Mouse (Mus musculus) G1E (cell line): ENCODE results near the gene Ephb1. TPM values are rescaled to one million over a fixed set of nuclear protein-coding genes. Genes with fewer than 3 reads are reported as not detected.

ENCODE experiments used
- ATAC-seq: 2 replicates; pipeline ENCODE4 v1.8.0; 2016; ENCODE audit warnings: mild to moderate bottlenecking; ENCODE audit not compliant: insufficient number of reproducible peaks, poor library complexity, low FRiP score, severe bottlenecking; ENCODE audit errors: extremely low read depth
- DNase-seq: peaks from one replicate; pipeline ENCODE4 v3.0.0; 2012; ENCODE audit warnings: low spot score
- H3K27me3 ChIP-seq: 2 replicates; pipeline ENCODE4 v1.6.1; 2012; ENCODE audit warnings: mild to moderate bottlenecking, low read length, inconsistent platforms; ENCODE audit not compliant: insufficient read depth
- H3K36me3 ChIP-seq: replicated peaks from 2 replicates; pipeline ENCODE3; 2012; ENCODE audit warnings: mild to moderate bottlenecking, inconsistent platforms
- H3K4me1 ChIP-seq: 2 replicates; pipeline ENCODE4 v1.6.1; 2012; ENCODE audit warnings: low read depth, low read length, inconsistent platforms, mixed read lengths; ENCODE audit not compliant: insufficient read depth
- H3K4me3 ChIP-seq: 2 replicates; pipeline ENCODE4 v1.5.1; 2012; ENCODE audit warnings: low read depth, mild to moderate bottlenecking, inconsistent platforms, low read length, moderate library complexity, mixed read lengths
- H3K9me3 ChIP-seq: replicated peaks from 2 replicates; pipeline ENCODE4 v1.6.1; 2012; ENCODE audit warnings: inconsistent platforms
- CTCF ChIP-seq: IDR thresholded peaks from 2 replicates; pipeline ENCODE4 v1.5.1; 2012; ENCODE audit warnings: low read depth, low read length, inconsistent platforms, mixed read lengths
- GATA1 ChIP-seq: IDR thresholded peaks from 2 replicates; pipeline ENCODE4 v1.6.1; 2012; ENCODE audit warnings: borderline replicate concordance, low read length, inconsistent platforms, mixed read lengths
- GATA2 ChIP-seq: IDR thresholded peaks from 2 replicates; pipeline ENCODE4 v1.6.1; 2012; ENCODE audit warnings: low read depth, low read length, inconsistent platforms, borderline replicate concordance
- POLR2AphosphoS5 ChIP-seq: IDR thresholded peaks from 2 replicates; pipeline ENCODE4 v1.6.1; 2012; ENCODE audit warnings: low read depth, low read length, inconsistent platforms; ENCODE audit not compliant: insufficient replicate concordance
- TAL1 ChIP-seq: conservative IDR thresholded peaks from 2 replicates; pipeline ENCODE4 v1.6.1; 2012; ENCODE audit warnings: low read depth, low read length, inconsistent platforms, mixed read lengths
- polyA plus RNA-seq: library from polyadenylated mRNA; stranded (reverse); fragments of >175 nt; gene quantifications from 2 replicates; pipeline ENCODE4 v1.2.3, GENCODE M21; 2012
- total RNA-seq, 2 experiments: library from RNA; stranded (forward) in 1 of 2; stranded (reverse) in 1 of 2; fragments of 200-1000 nt in 1 of 2; fragments of >200 nt in 1 of 2; fragmentation: Nextera tagmentation in 1 of 2; gene quantifications; 2 replicates each; pipeline ENCODE4 v1.2.3; 2014 to 2017

The Ephb1 gene
- total and polyA plus RNA-seq, 3 experiments: 0.05 TPM; not detected in 2

GRCm38 (mm10) chr9:102346801-102347200 is 7.7 kb downstream of the Ephb1 start:
- Histone ChIP-seq H3K9me3 (peaks cover 85% of the 10 kb centered on the region), H3K4me3 (no peak overlapping the region), H3K4me1 (no peaks in the 10 kb centered on the region), H3K36me3 (no peaks in the 10 kb centered on the region), H3K27me3 (no peaks in the 10 kb centered on the region)
- TF ChIP-seq POLR2AphosphoS5 (no peak), GATA2 (no peak), TAL1 (no peak), GATA1 (no peak), CTCF (no peak)
- DNase-seq: no peak
- ATAC-seq: no peak

GRCm38 (mm10) chr9:102345474-102345873 is 9.0 kb downstream of the Ephb1 start:
- ATAC-seq (no peak), DNase-seq (no peak)
- Histone ChIP-seq H3K9me3 (peaks cover 90% of the 10 kb centered on the region), H3K4me1 (no peaks in the 10 kb centered on the region), H3K4me3 (no peak overlapping the region), H3K36me3 (no peaks in the 10 kb centered on the region), H3K27me3 (no peaks in the 10 kb centered on the region)
- no peak for TF ChIP-seq GATA2
- TF ChIP-seq GATA1: no peak
- no peak for TF ChIP-seq TAL1
- TF ChIP-seq CTCF: no peak
- no peak for TF ChIP-seq POLR2AphosphoS5

GRCm38 (mm10) chr9:102345047-102345446 is 9.4 kb downstream of the Ephb1 start:
- TF ChIP-seq GATA1 (no peak), CTCF (no peak), TAL1 (no peak), GATA2 (no peak), POLR2AphosphoS5 (no peak)
- no peaks in the 10 kb centered on the region for H3K36me3 ChIP-seq
- no peaks in the 10 kb centered on the region for H3K4me1 ChIP-seq
- peaks cover 91% of the 10 kb centered on the region for H3K9me3 ChIP-seq
- no peak for DNase-seq
- no peak for ATAC-seq
- H3K4me3 ChIP-seq: no peak overlapping the region
- H3K27me3 ChIP-seq: no peaks in the 10 kb centered on the region

GRCm38 (mm10) chr9:102344086-102344930 is 10.2 kb downstream of the Ephb1 start:
- DNase-seq: no peak
- H3K4me3 ChIP-seq: no peak overlapping the region
- no peak for TF ChIP-seq POLR2AphosphoS5
- TF ChIP-seq GATA1: no peak
- TF ChIP-seq CTCF: no peak
- TF ChIP-seq GATA2: no peak
- TF ChIP-seq TAL1: no peak
- ATAC-seq: no peak
- H3K4me1 ChIP-seq: no peaks in the 10 kb centered on the region
- H3K27me3 ChIP-seq: no peaks in the 10 kb centered on the region
- H3K9me3 ChIP-seq: peaks cover 93% of the 10 kb centered on the region
- H3K36me3 ChIP-seq: no peaks in the 10 kb centered on the region

- ATAC-seq: no peak
- Histone ChIP-seq H3K9me3 (peaks cover 91% of the 10 kb centered on the region), H3K36me3 (no peaks in the 10 kb centered on the region), H3K27me3 (no peaks in the 10 kb centered on the region), H3K4me1 (no peaks in the 10 kb centered on the region), H3K4me3 (no peak overlapping the region)
- DNase-seq: no peak
- no peak for TF ChIP-seq CTCF
- TF ChIP-seq POLR2AphosphoS5: no peak
- no peak for TF ChIP-seq GATA2
- no peak for TF ChIP-seq TAL1
- TF ChIP-seq GATA1: no peak
Measured at GRCm38 (mm10) chr9:102343061-102343460, 11.4 kb downstream of the Ephb1 start.

- H3K36me3 ChIP-seq: no peaks in the 10 kb centered on the region
- no peak for DNase-seq
- H3K27me3 ChIP-seq: no peaks in the 10 kb centered on the region
- TF ChIP-seq GATA2 (no peak), CTCF (no peak), TAL1 (no peak), GATA1 (no peak), POLR2AphosphoS5 (no peak)
- no peaks in the 10 kb centered on the region for H3K4me1 ChIP-seq
- no peak for ATAC-seq
- no peak overlapping the region for H3K4me3 ChIP-seq
- H3K9me3 ChIP-seq: peaks cover 91% of the 10 kb centered on the region
Measured at GRCm38 (mm10) chr9:102342026-102342425, 12.5 kb downstream of the Ephb1 start.
